Mouse (Mus musculus) layer of hippocampus, postnatal 36 days (tissue): Measurements from ENCODE around the gene Agtpbp1. TPM values are rescaled to one million over a fixed set of nuclear protein-coding genes. Genes with fewer than 3 reads are reported as not detected.

ENCODE experiments used
- DNase-seq, 2 experiments: peaks; one replicate each; pipeline ENCODE4 v3.0.0; 2022
- total RNA-seq, 2 experiments: library from RNA; stranded (reverse); gene quantifications; 2 replicates each; pipeline ENCODE4 v1.2.3; 2021

The Agtpbp1 gene
- total RNA-seq, 2 experiments from 2014 or later: 347 to 388 TPM

DNA sequence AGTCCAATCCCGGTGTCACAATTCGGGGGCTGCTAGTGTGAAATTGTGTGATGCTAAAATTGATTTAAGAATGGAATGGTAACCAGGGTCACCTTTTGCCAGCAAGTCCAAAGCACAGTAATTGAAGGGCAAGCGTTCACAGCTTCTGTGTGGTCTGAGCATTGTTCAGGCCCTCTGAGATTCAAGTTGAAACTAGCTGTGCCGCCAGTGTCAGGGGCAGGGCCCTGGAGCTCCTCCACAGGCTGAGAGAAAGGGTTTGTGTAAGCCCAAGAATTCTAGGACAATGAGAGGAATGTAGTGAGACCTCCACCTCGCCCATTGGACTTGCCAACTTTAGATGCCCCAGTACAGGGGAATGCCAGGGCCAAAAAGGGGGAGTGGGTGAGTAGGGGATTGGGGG lies 161.2 kb downstream of the Agtpbp1 start:
- no peak for DNase-seq

DNA sequence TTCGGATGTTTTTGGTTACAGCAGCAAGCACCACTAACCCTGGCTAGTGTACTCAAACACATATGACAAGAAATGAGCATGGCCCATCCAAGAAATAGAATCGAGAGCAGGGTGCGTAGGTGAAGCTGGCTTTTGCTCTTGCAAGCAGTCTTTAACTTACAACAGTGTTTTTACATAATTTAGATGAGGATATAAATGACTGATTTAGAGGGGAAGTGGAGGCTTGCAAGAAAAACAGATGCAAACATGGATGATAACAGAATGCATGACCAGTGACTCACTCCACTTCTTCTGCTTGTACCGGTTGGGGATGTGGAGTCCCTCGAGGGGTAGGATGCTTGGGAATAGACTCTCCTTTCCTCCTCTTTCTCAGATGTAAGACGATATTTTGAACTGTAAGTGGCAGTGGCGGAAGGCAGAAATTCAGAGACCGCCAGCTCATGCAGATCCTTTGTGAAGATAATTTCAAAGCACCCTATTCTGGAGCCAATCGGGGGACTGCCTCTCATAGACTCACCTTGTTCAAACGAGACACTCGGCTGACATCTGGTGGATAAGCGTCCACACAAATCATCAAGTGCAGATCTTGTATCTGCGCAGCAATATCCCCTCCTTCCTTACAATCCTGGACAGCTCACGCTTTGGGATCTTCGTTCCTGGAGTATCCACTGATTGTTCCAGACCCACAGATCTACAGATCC lies 168.3 kb downstream of the Agtpbp1 start:
- no peak for DNase-seq

DNA sequence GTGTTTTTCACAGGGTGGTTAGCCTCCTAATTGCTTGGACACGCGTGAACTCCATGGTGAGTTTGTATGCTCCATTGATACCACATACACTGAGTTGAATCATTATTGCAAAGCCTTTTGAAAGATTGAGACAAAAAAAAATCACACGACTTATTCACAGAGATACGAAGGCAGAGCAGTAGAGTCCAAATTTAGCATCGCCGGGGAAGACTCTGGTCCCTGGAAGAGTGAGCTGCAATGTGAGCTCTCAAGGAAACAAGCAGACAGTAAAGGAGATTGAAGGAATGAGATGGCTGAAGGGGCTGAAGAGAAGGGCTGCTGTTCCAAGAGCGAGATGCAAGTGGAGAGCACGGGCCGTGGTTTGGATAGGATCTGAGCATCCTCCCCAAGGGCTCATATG lies 171.1 kb downstream of the Agtpbp1 start:
- DNase-seq: no peak

DNA sequence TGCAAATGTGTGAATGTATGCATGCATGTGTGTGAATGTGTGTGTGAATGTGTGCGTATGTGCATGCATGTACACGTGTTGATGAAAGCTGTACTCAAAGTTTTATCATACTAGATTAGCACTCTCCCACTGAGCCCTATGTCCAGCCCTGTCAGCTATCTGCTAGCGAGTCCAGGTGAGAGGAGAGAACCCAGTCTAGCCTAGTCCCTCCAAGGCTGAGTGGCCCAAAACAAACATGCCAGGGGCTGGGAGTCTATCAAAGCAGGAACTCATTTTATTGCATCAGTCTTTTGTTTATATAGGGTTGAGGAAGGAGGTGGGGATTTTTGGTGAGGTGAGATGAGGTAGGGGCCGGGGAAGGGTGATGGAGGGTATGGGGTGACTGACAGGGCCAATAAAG lies 172.4 kb downstream of the Agtpbp1 start:
- DNase-seq: no peak

DNA sequence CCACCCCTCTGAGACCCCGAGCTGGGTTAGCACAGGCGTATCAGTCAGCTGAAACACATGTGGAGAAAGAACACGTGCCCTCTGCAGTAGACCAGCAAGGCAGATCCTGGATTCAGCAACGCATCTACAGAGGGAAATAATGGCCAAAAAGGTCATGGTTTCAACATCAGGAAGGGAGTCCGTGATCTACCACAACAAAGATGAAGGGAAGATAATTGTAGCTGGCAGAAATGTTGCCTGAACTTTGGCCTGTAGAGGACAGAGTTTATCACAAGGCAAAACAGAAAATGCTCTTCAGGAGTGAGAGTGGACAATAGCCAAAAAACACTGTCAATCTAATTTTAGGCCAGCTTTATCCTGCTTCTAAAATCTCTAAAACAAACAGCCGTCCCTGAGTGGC lies 177.8 kb downstream of the Agtpbp1 start:
- no peak for DNase-seq

DNA sequence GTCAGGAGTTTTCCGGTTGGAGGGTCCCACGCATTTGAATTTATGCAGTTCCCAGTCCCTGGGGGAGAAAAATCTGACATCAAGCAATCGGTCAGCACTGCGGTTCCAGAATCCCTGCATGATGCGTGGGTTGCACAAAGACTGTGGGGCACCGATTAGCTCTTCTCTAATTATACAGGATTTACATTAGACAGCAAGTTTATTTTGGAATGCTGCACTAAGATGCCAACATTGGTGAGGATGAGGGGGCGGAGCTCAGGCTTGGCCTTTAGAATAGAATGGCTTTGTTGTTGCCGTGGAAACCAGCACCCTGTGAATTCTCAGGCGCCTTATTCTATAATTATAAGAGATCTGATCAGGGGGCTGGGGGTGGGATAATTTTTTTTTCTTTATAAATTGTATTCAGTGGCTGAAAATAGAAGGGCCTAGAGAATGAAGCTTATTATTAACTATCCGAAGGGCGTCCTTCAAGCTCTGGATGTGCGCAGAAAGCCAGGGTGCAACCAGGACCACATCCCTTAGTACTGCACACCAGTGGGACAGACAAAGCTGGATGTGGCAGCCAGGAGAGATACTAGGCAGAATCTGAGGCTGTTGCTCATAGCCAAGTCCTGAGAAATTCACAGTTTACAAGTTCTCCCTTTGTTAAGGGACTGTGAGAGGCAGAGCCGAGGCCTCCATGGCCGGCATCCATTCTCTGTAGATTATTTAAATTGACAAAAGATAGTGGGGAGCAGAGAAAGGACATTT lies 182.8 kb downstream of the Agtpbp1 start:
- DNase-seq: peak; percentile 50 to 52

DNA sequence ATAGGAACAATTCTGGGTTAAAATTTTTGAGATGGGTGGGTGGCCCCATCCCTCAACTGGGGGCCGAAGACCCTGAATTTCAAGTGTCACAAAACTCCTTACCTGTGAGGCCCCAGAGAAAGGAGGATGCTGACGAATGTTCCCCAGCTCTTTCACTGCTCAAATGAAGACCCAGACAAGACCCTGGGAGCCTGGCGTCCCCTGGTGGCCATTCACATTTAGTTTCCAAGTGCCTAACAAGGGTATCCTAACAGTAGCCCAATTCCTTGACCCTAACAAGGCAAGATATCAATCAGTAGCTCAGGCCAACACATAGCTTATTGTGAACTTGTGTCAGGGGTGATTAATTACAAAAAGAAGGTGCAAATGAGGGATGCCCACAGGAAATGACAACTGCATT lies 187.5 kb downstream of the Agtpbp1 start:
- DNase-seq: peak in 1 of 2 experiments; percentile 42

Other genes with a start within 250 kb of the Agtpbp1 start
- gene Naa35, start within 50 bp of the Agtpbp1 start, total RNA-seq: 100 to 1,000 TPM; 104 to 106 TPM
- 10 to 100 TPM; 64.3 to 74.2 TPM for gene Golm1, start 90.6 kb upstream of the Agtpbp1 start, total RNA-seq
- not detected for gene 4921517D22Rik, start 108.9 kb upstream of the Agtpbp1 start, total RNA-seq
- under 1 TPM; 0.08 to 0.40 TPM for gene Spata31d1a, start 125.1 kb upstream of the Agtpbp1 start, total RNA-seq
- gene Spata31d1b, start 127.1 kb upstream of the Agtpbp1 start, total RNA-seq: under 1 TPM; 0.07 to 0.20 TPM
- not detected for gene Spata31d1d, start 146.5 kb upstream of the Agtpbp1 start, total RNA-seq
- 1 to 10 TPM in 1 of 2 experiments, under 1 TPM in 1; 0.55 to 1.0 TPM for gene 1700014D04Rik, start 161.5 kb upstream of the Agtpbp1 start, total RNA-seq
- 100 to 1,000 TPM; 142 to 155 TPM for gene Isca1, start 184.6 kb upstream of the Agtpbp1 start, total RNA-seq
- gene Gm49354, start 197.0 kb upstream of the Agtpbp1 start, total RNA-seq: not detected
- 10 to 100 TPM; 60.2 to 61.2 TPM for gene Tut7, start 237.9 kb upstream of the Agtpbp1 start, total RNA-seq